Mouse (Mus musculus): ENCODE measurements at regions not wholly inside any gene's neighbourhood (a gene's known extent, or its start where the extent isn't known, plus 50 kb on each side); places are given as distances from the start of the nearest gene placed in this dataset.

GRCm38 (mm10) chr13:47716265-47716664 lies 544.8 kb upstream of the Id4 start:
- H3K36me3 ChIP-seq (ENCODE audit: control insufficient read depth, insufficient read depth, low read length): no peaks in the 10 kb centered on the region
- no peak overlapping the region for H3K27ac ChIP-seq (ENCODE audit: insufficient read depth, low read depth, low read length)
- 66% methylated on average over 4 of the region's 4 CpGs for WGBS
- H3K4me3 ChIP-seq (ENCODE audit: low read depth, low read length): no peak overlapping the region
- TF ChIP-seq POLR2A (IDR thresholded peaks at IDR 0.05; ENCODE audit: low read depth, low read length): no peak
- no peak for TF ChIP-seq CTCF (IDR thresholded peaks at IDR 0.05; ENCODE audit: extremely low read depth, insufficient read length, insufficient replicate concordance, low read depth, low read length)
- H3K27me3 ChIP-seq (ENCODE audit: control insufficient read depth, insufficient read depth, low read length): no peaks in the 10 kb centered on the region
- no peaks in the 10 kb centered on the region for H3K4me1 ChIP-seq (ENCODE audit: control insufficient read depth, insufficient read depth, insufficient read length, low read length)

GRCm38 (mm10) chr13:47720645-47721044 lies 540.4 kb upstream of the Id4 start:
- H3K4me1 ChIP-seq (ENCODE audit: control insufficient read depth, insufficient read depth, insufficient read length, low read length): no peaks in the 10 kb centered on the region
- no peaks in the 10 kb centered on the region for H3K27me3 ChIP-seq (ENCODE audit: control insufficient read depth, insufficient read depth, low read length)
- 43% methylated on average over 2 of the region's 2 CpGs for WGBS
- H3K36me3 ChIP-seq (ENCODE audit: control insufficient read depth, insufficient read depth, low read length): no peaks in the 10 kb centered on the region
- TF ChIP-seq POLR2A (IDR thresholded peaks at IDR 0.05; ENCODE audit: low read depth, low read length) (no peak), CTCF (IDR thresholded peaks at IDR 0.05; ENCODE audit: extremely low read depth, insufficient read length, insufficient replicate concordance, low read depth, low read length) (no peak)
- H3K27ac ChIP-seq (ENCODE audit: insufficient read depth, low read depth, low read length): no peak overlapping the region
- no peak overlapping the region for H3K4me3 ChIP-seq (ENCODE audit: low read depth, low read length)

- Histone ChIP-seq H3K36me3 (ENCODE audit: control insufficient read depth, insufficient read depth, low read length) (no peaks in the 10 kb centered on the region), H3K27ac (ENCODE audit: insufficient read depth, low read depth, low read length) (no peak overlapping the region), H3K4me3 (ENCODE audit: low read depth, low read length) (no peak overlapping the region), H3K27me3 (ENCODE audit: control insufficient read depth, insufficient read depth, low read length) (no peaks in the 10 kb centered on the region), H3K4me1 (ENCODE audit: control insufficient read depth, insufficient read depth, insufficient read length, low read length) (no peaks in the 10 kb centered on the region)
- TF ChIP-seq CTCF (IDR thresholded peaks at IDR 0.05; ENCODE audit: extremely low read depth, insufficient read length, insufficient replicate concordance, low read depth, low read length): no peak
- no peak for TF ChIP-seq POLR2A (IDR thresholded peaks at IDR 0.05; ENCODE audit: low read depth, low read length)
- WGBS: 22% methylated on average over 1 of the region's 1 CpGs
These were observed 526.6 kb upstream of the Id4 start for GRCm38 (mm10) chr13:47734415-47734814.

DNA sequence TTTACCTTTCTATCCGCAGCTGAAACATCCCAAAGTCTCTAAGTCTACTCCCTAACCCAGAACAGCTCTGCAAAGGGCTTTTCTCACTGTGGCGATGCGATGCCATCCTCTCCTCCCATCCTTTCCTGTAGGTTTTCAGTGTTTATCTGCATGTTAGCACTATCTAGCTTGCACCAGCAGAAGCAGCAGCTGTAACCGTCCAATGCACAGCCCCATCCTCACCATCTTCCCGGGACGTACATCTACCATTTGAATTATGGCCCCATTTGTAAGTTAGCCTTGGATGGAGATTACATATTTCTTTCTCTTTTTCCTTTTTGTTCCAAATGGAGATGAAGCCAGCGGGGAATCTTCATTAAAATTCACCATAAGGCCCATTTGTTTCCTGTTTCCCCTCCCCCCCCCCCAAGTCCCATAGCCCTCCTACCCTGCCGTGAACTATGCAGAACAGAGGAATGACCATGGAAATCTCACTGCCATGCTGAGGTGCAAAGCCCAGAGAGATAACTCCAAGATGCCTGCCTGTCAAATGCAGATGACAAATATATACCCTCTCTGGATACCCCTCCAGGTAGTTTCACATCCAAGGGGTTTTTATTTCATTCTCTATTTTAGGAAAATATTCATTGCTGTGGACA lies 525.5 kb upstream of the Id4 start:
- Histone ChIP-seq H3K4me3 (ENCODE audit: low read depth, low read length) (no peak overlapping the region), H3K27me3 (ENCODE audit: control insufficient read depth, insufficient read depth, low read length) (no peaks in the 10 kb centered on the region), H3K36me3 (ENCODE audit: control insufficient read depth, insufficient read depth, low read length) (no peaks in the 10 kb centered on the region), H3K27ac (ENCODE audit: insufficient read depth, low read depth, low read length) (no peak overlapping the region), H3K4me1 (ENCODE audit: control insufficient read depth, insufficient read depth, insufficient read length, low read length) (no peaks in the 10 kb centered on the region)
- TF ChIP-seq CTCF (IDR thresholded peaks at IDR 0.05; ENCODE audit: extremely low read depth, insufficient read length, insufficient replicate concordance, low read depth, low read length) (no peak), POLR2A (IDR thresholded peaks at IDR 0.05; ENCODE audit: low read depth, low read length) (no peak)
- WGBS: 84% methylated on average over 8 of the region's 8 CpGs

DNA sequence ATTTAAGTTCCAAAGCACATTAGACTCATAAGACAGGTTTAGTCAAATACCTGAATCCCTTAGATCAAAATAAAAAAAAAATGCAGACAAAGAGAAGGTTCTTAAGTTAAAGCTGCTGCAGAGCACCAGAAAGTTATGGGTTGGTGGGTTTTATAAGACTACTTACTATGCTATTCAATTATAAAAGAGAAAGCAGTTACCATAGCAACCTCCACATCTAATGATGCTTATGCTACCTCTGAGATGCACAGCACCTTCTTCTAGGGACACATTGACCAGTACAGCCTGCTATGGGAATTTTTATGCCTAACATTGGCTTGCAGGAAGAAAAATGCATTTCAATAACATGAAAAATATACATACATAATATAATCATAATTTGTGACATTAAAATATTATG lies 512.1 kb upstream of the Id4 start:
- no peaks in the 10 kb centered on the region for H3K4me1 ChIP-seq (ENCODE audit: control insufficient read depth, insufficient read depth, insufficient read length, low read length)
- H3K27me3 ChIP-seq (ENCODE audit: control insufficient read depth, insufficient read depth, low read length): no peaks in the 10 kb centered on the region
- H3K36me3 ChIP-seq (ENCODE audit: control insufficient read depth, insufficient read depth, low read length): no peaks in the 10 kb centered on the region
- H3K27ac ChIP-seq (ENCODE audit: insufficient read depth, low read depth, low read length): no peak overlapping the region
- no peak overlapping the region for H3K4me3 ChIP-seq (ENCODE audit: low read depth, low read length)
- TF ChIP-seq POLR2A (IDR thresholded peaks at IDR 0.05; ENCODE audit: low read depth, low read length): no peak
- TF ChIP-seq CTCF (IDR thresholded peaks at IDR 0.05; ENCODE audit: extremely low read depth, insufficient read length, insufficient replicate concordance, low read depth, low read length): no peak

- Histone ChIP-seq H3K27ac (ENCODE audit: insufficient read depth, low read depth, low read length) (no peak overlapping the region), H3K4me1 (ENCODE audit: control insufficient read depth, insufficient read depth, insufficient read length, low read length) (no peaks in the 10 kb centered on the region), H3K27me3 (ENCODE audit: control insufficient read depth, insufficient read depth, low read length) (no peaks in the 10 kb centered on the region), H3K4me3 (ENCODE audit: low read depth, low read length) (no peak overlapping the region), H3K36me3 (ENCODE audit: control insufficient read depth, insufficient read depth, low read length) (no peaks in the 10 kb centered on the region)
- 73% methylated on average over 2 of the region's 2 CpGs for WGBS
- TF ChIP-seq POLR2A (IDR thresholded peaks at IDR 0.05; ENCODE audit: low read depth, low read length): no peak
- TF ChIP-seq CTCF (IDR thresholded peaks at IDR 0.05; ENCODE audit: extremely low read depth, insufficient read length, insufficient replicate concordance, low read depth, low read length): no peak
These were observed 510.0 kb upstream of the Id4 start for GRCm38 (mm10) chr13:47751033-47751432.

DNA sequence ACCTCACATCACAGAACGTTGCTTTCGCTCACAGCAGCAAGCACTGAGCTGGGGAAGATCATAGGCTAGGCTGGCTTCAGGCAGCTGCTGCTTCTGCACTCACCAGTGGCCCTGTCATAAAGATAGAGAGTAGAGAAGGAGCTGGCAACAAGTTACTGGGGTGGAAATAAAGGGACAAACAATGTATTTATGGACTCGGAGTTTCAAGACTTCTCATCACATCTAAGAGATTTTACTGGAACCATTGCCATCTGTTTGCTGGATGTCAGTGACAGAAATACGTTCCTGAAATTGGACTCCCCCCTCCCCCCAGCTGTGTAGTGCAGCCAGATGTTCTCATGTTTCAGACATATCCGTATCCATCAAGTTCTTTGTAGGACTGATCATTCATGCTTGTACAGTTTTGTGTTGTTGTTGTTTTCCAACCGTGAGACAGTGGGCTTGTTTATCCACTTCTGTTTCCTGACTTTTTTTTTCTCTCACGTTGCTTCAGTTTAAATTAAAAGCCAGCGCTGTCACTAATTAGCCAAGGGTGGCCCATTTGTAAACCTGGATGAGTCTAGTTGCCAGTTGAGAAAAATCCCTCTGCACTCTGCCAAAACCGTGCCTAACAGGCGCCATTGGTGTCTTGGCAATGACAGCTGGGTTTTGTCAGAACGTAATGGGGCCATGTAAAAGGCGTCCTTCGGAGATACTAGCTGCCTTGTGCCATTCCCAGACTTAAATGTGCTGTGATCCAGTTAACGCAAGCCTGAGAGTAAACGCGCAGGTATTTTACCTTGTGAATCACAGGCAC lies 496.0 kb upstream of the Id4 start:
- no peak overlapping the region for H3K27ac ChIP-seq (ENCODE audit: insufficient read depth, low read depth, low read length)
- TF ChIP-seq POLR2A (IDR thresholded peaks at IDR 0.05; ENCODE audit: low read depth, low read length) (no peak), CTCF (IDR thresholded peaks at IDR 0.05; ENCODE audit: extremely low read depth, insufficient read length, insufficient replicate concordance, low read depth, low read length) (no peak)
- 76% methylated on average over 16 of the region's 16 CpGs for WGBS

More for the DNA sequence above, 496.0 kb upstream of the Id4 start:
- no peak overlapping the region for H3K4me3 ChIP-seq (ENCODE audit: low read depth, low read length)
- no peaks in the 10 kb centered on the region for H3K36me3 ChIP-seq (ENCODE audit: control insufficient read depth, insufficient read depth, low read length)
- H3K4me1 ChIP-seq (ENCODE audit: control insufficient read depth, insufficient read depth, insufficient read length, low read length): no peaks in the 10 kb centered on the region
- H3K27me3 ChIP-seq (ENCODE audit: control insufficient read depth, insufficient read depth, low read length): no peaks in the 10 kb centered on the region

All from small intestine, adult 2 months (tissue).